Mouse (Mus musculus): ENCODE measurements around the gene Thumpd3. TPM values are rescaled to one million over a fixed set of nuclear protein-coding genes. Genes with fewer than 3 reads are reported as not detected.

The Thumpd3 gene
- 53.1 and 57.0 TPM in 2 replicates for polyA plus RNA-seq (2016; fragmentation: Nextera tagmentation; extraction: Ambion mirVana)

DNA sequence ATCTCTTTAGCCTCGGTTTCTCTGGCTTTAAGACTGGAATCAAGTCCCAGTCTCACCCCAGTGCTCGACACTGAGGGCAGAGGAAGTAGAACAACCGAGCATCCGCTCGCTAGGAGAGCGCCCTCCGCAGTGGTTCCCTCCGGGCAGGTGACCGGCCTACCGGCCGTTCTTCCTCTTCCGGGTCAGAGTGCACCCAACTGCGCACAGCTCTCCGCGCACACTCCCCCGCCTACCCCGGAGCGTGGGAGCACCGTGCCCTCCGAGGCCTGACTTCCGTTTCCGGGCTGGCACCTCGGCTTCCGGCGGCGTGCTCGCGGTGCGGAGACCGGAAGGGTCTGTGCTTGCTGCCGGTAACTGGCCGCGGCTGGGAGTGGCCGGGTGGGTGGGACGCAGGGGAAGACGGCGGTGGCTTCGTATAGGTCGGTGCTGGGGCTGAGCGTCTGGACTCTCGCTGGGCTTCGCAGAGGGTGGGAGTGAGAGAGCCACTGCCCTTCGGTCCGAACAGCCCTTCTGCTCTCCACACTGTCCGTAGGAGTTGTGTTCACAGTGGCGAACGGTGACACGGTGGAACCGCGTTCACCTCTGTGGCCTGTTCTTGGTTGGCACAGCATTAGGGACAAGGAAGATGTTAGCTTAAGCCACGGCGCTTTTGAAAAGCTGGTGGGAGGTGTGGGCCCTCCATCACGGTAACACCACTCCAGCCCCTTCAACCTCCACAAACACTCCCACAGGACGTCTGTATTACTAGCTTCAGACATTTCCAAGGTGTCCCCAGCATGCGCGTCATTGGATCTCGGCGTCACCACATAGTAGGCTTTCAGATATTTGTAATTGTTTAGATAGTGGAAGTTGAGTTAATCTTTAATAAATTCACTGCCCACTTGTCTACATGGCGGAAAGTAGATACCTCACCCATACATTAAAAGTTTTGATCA, at the start of gene Thumpd3:
Thumpd3 (plus strand) TSS at position 185 of the 935 bp plus-strand sequence.
- peak within 1 kb of the TSS; percentile 82 for H3K4me2 ChIP-seq
- H3K9ac ChIP-seq = peak within 1 kb of the TSS; percentile 83
- H3K9me3 ChIP-seq (replicated peaks) = no peaks in the 10 kb centered on the region
- ATAC-seq = peak; percentile 96
- peak within 1 kb of the TSS; percentile 78 for H3K4me3 ChIP-seq
- H3K27me3 ChIP-seq (replicated peaks) = no peaks in the 10 kb centered on the region
- H3K36me3 ChIP-seq = peaks cover 26% of the 10 kb centered on the region
- peaks cover 73% of the 10 kb centered on the region for H3K4me1 ChIP-seq
- WGBS (ENCODE audit: insufficient replicate concordance) = under 1% methylated on average over 59 of the region's 59 CpGs
- peak within 1 kb of the TSS; percentile 96 for H3K27ac ChIP-seq

DNA sequence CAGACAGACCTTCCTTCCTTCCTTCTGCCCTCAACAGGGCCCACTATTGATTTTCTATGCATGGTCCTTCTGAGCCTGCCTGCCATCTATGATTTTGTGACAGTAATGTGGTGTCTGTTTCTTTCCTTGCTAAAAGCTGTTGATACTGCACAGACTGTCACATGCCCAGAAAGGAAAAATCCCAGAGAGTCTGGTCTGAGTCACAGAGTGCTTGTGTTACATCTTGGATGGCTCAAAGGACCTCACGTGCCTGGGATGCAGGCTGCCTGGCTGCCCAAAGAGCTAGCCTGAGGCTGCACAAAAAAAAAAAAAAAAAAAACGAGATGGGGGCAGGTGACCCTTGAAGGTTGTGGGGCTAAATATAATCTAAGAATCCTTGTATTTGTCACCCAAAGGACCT, 46.8 kb upstream of the Thumpd3 start:
- Histone ChIP-seq H3K9me3 (replicated peaks) (no peaks in the 10 kb centered on the region), H3K27ac (no peak overlapping the region), H3K36me3 (no peaks in the 10 kb centered on the region), H3K4me3 (no peak overlapping the region), H3K9ac (no peak overlapping the region), H3K27me3 (replicated peaks) (0 out of 2 replicates have a peak, but pooled peaks cover 6% of the 10 kb centered on the region), H3K4me1 (no peaks in the 10 kb centered on the region), H3K4me2 (no peak overlapping the region)
- WGBS (ENCODE audit: insufficient replicate concordance) = 75% methylated on average over 1 of the region's 2 CpGs
- no peak for ATAC-seq

DNA sequence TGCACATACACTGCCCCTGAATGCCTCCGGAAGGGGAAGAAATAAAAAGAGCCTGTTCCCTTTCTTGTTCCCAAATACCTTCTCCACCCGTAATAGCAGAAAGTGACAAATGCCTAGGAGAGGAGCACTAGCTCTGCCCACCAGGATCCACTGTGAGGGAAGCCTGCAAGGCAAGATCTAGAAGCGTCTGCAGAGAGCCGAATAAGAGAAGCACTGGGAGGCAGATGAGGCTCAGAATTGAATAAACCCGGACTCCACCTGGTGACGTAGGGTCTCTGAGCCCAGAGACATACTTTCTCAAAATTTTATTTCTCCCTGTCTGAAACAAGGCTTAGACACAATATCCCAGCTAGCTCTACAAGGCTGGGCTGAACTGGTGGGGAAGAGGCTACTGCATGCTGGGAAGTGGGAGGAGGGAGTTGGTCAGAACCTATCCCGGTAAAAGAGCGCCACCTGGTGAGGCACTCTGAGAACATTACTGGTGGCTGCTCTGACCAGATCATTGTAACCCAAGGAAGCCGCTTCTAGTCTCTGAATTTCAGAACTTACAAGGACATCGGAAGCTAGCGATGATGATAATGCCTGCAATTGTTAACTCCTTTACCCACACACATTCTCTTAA, 45.2 kb upstream of the Thumpd3 start:
- no peaks in the 10 kb centered on the region for H3K4me1 ChIP-seq
- no peaks in the 10 kb centered on the region for H3K36me3 ChIP-seq
- WGBS (ENCODE audit: insufficient replicate concordance) = 26% methylated on average over 11 of the region's 11 CpGs
- no peaks in the 10 kb centered on the region for H3K9me3 ChIP-seq (replicated peaks)
- no peak overlapping the region for H3K9ac ChIP-seq
- no peak overlapping the region for H3K27ac ChIP-seq
- H3K27me3 ChIP-seq (replicated peaks) = 0 out of 2 replicates have a peak, but pooled peaks cover 6% of the 10 kb centered on the region
- H3K4me2 ChIP-seq = peak overlapping the region; percentile 14; the same call in 1 of the 2 replicates
- no peak overlapping the region for H3K4me3 ChIP-seq
- ATAC-seq = peak; percentile 59

DNA sequence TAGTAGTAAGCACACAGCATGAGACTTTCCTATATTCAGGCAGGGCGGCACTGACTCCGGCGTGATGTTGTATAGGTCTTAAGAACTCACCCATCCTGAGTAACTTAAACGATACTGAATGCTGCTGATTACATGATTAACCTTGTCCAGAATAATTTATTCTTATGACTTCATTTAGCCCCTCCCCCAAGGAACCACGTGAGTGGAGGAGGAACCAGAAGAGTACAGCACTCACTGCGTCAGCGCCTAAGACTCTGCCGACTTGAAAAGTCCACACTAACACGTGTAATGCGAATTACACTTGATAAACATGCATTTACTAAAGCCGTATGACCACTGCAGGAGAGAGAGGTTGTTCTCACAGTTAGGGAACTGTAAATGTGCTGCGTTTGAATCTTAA, 44.3 kb upstream of the Thumpd3 start:
- Histone ChIP-seq H3K4me2 (no peak overlapping the region), H3K9ac (no peak overlapping the region), H3K27ac (no peak overlapping the region), H3K4me1 (no peaks in the 10 kb centered on the region), H3K9me3 (replicated peaks) (no peaks in the 10 kb centered on the region), H3K4me3 (no peak overlapping the region), H3K36me3 (no peaks in the 10 kb centered on the region), H3K27me3 (replicated peaks) (0 out of 2 replicates have a peak, but pooled peaks cover 6% of the 10 kb centered on the region)
- WGBS (ENCODE audit: insufficient replicate concordance) = 49% methylated on average over 12 of the region's 12 CpGs
- no peak for ATAC-seq

DNA sequence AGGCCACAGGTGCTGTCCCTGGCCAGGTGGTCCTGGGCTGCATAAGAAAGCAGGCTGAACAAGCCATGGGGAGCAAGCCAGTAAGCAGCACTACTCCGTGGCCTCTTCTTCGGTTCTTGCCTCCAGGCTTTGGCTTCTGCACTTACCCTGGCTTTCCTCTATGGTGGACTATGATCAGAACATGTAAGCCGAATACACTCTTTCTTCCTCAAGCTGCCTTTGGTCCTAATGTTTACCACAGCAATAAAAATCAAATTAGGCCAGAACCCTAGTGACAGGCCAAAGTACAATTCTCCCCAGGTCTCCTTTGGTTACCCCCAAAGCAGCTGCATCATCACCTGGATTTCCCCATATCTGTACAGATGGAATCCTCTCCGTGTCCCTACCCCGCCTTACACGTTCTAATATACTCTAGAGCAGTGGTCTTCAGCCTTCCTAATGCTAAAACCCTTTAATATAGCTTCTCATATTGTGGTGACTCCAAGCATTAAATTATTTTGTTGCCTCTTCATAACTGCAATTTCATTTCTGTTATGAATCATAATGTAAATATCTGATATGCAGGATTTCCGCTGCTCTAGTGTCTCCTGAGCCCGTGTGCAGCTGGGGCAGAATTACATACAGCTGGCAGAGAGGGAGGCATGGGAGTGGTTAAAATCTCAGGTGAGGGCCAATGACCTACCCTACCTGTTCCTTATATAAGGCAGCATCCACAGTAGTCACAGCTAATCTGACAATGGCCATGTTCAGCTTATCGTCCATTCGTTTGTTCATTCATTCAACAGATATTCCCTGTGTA, 42.5 kb upstream of the Thumpd3 start:
- H3K4me2 ChIP-seq = no peak overlapping the region
- H3K27me3 ChIP-seq (replicated peaks) = no peaks in the 10 kb centered on the region
- H3K4me3 ChIP-seq = no peak overlapping the region
- no peaks in the 10 kb centered on the region for H3K9me3 ChIP-seq (replicated peaks)
- ATAC-seq = no peak
- no peak overlapping the region for H3K27ac ChIP-seq
- H3K4me1 ChIP-seq = no peaks in the 10 kb centered on the region
- no peak overlapping the region for H3K9ac ChIP-seq
- H3K36me3 ChIP-seq = no peaks in the 10 kb centered on the region
- WGBS (ENCODE audit: insufficient replicate concordance) = 73% methylated on average over 10 of the region's 10 CpGs

DNA sequence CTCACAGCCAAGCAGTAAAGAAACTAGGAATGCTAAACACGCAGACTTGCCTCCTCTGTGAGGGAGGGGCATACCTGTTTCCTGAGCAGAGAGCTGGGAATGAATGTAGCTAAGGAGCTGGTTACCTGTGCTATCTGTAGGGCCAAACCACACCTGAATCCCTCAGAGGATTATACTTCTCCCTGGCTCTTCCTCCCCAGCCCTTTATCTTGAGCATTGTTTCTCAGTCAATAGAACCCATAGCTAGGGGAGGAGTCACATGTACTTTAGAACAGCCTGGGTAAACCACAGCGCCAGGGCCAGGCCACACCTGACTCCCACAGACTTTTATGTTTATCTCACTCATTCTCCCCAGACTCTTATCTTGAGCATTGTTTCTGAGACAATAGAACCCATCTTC, 39.2 kb upstream of the Thumpd3 start:
- Histone ChIP-seq H3K4me2 (no peak overlapping the region), H3K27me3 (replicated peaks) (no peaks in the 10 kb centered on the region), H3K36me3 (no peaks in the 10 kb centered on the region), H3K9ac (no peak overlapping the region), H3K4me3 (no peak overlapping the region), H3K9me3 (replicated peaks) (no peaks in the 10 kb centered on the region), H3K4me1 (no peaks in the 10 kb centered on the region), H3K27ac (no peak overlapping the region)
- WGBS (ENCODE audit: insufficient replicate concordance) = 49% methylated on average over 2 of the region's 2 CpGs
- no peak for ATAC-seq

DNA sequence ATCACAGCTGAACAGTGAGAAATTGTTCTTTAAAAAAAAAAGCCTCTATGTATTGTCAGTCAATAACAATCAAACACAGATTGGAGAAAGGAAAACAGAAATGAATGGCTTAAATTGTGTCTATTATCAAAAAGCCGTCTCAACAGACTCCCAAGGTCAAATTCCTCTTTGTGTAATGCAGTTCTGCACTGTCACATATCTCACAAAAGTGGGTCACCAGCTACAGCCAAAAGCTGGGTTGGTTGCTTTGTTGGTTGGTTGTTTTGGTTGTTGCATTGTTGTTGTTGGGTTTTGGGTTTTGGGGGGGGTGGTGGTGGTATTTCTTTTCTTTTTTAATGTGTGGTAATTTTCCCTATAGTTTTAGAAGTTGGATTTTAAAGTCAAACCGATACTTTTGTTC, 34.1 kb upstream of the Thumpd3 start:
- H3K4me3 ChIP-seq = no peak overlapping the region

DNA sequence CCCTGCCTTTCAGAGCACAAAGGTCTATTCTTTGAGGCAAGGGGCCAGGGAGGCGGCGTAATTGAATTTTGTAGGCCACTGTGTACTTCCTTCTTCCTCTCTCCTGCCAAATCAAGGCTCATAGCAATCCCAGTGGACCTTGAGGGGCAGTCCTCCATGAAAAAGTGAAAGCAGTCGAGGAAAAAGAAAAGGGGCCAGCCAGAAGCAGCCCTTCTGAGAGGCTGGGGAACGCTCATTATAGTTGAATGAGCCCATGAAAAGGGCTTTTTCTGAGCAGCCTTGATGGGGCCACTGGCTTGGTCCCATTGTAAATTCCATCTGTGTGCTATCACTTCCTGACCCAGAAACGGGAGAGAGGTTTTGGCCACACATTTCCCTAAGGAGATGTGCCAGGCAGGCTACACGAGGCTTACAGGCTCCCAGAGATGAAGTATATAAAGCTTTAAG, 33.5 kb upstream of the Thumpd3 start:
- H3K9ac ChIP-seq = no peak overlapping the region
- 42% methylated on average over 6 of the region's 6 CpGs for WGBS (ENCODE audit: insufficient replicate concordance)
- no peak overlapping the region for H3K27ac ChIP-seq
- H3K4me3 ChIP-seq = no peak overlapping the region
- H3K4me2 ChIP-seq = no peak overlapping the region
- H3K9me3 ChIP-seq (replicated peaks) = no peaks in the 10 kb centered on the region
- no peaks in the 10 kb centered on the region; the same call in 1 of the 2 replicates for H3K27me3 ChIP-seq (replicated peaks)
- no peaks in the 10 kb centered on the region for H3K36me3 ChIP-seq
- H3K4me1 ChIP-seq = no peaks in the 10 kb centered on the region
- no peak for ATAC-seq

More for the DNA sequence above, 34.1 kb upstream of the Thumpd3 start:
- H3K27me3 ChIP-seq (replicated peaks) = no peaks in the 10 kb centered on the region; the same call in 1 of the 2 replicates
- no peaks in the 10 kb centered on the region for H3K9me3 ChIP-seq (replicated peaks)
- no peak overlapping the region for H3K4me2 ChIP-seq
- no peak overlapping the region for H3K27ac ChIP-seq
- H3K36me3 ChIP-seq = no peaks in the 10 kb centered on the region
- H3K4me1 ChIP-seq = no peaks in the 10 kb centered on the region
- WGBS (ENCODE audit: insufficient replicate concordance) = 72% methylated on average over 2 of the region's 2 CpGs
- no peak overlapping the region for H3K9ac ChIP-seq
- ATAC-seq = no peak

DNA sequence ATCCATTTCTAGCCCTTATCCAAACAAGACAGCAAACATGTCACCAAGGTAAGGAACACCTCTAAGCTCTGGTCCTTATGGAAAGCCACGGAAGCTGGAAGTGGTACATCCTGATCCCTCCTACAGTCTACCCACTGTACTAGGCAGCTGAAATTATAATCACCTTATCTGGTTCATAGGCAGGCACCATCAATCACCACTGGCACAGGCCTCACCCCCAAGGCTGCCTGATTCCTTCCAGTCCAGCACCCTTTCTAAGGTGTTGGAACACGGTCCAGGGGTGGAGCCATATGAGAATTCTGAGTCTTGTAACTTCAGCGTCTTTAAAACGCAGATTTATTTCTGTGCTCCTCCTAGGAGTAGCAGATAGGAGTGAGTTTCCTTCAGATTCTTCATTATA, 32.5 kb upstream of the Thumpd3 start:
- H3K9ac ChIP-seq = no peak overlapping the region
- ATAC-seq = no peak
- no peaks in the 10 kb centered on the region for H3K36me3 ChIP-seq
- no peak overlapping the region for H3K4me3 ChIP-seq
- 69% methylated on average over 4 of the region's 4 CpGs for WGBS (ENCODE audit: insufficient replicate concordance)
- H3K4me2 ChIP-seq = no peak overlapping the region
- H3K9me3 ChIP-seq (replicated peaks) = no peaks in the 10 kb centered on the region
- H3K27ac ChIP-seq = no peak overlapping the region
- no peaks in the 10 kb centered on the region; the same call in 1 of the 2 replicates for H3K27me3 ChIP-seq (replicated peaks)
- no peaks in the 10 kb centered on the region for H3K4me1 ChIP-seq

DNA sequence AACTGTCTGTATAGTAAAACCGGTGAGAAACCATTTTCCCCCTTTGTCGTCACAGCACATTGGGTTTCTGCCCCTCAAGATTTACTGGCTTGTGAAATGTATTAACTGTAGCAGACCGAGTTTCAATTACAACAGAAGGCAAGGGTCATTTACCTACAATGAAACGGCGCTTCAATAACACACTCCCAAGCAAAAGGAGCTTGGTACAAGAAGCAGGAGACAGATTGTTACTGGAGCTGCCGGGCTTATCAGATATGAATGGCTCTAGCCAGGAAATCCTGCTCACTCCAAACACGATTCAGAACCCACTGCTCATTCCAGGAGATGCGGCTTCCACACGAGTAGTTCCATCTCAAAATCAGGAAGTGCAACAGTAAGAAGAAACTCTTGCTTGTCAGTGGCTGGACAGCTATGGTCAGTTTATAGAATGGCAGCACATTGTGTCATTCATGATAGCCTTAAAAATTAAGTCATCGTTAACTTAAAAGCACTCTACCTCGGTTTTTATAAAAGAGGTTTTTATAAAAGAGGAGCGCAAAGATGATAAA, 28.5 kb upstream of the Thumpd3 start:
- Histone ChIP-seq H3K9me3 (replicated peaks) (no peaks in the 10 kb centered on the region), H3K27me3 (replicated peaks) (no peaks in the 10 kb centered on the region; the same call in 1 of the 2 replicates), H3K4me2 (no peak overlapping the region), H3K36me3 (no peaks in the 10 kb centered on the region), H3K9ac (no peak overlapping the region; the same call in 1 of the 2 replicates), H3K27ac (no peak overlapping the region), H3K4me1 (no peaks in the 10 kb centered on the region), H3K4me3 (no peak overlapping the region)
- 33% methylated on average over 12 of the region's 12 CpGs for WGBS (ENCODE audit: insufficient replicate concordance)
- ATAC-seq = no peak

DNA sequence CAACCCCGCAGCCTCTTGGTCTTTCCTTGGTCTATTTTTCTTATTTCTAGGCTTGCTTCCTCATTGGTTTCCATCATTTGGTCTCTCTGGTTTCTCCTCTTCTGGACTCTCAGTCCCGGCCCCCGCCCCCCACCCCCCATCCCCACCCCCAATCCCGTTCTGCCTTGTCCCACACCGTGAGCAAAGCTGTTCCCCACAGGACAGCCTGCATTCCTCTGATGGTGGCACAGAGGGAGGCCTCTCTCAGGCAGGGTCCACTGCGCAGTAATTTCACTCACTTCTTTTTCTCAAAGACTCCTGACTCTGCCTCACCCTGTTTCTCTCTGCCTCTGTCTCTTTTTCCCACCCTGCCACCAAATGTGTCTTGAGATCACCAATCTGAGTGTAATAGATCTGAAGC, 27.9 kb upstream of the Thumpd3 start:
- Histone ChIP-seq H3K9ac (no peak overlapping the region), H3K4me2 (no peak overlapping the region), H3K4me1 (no peaks in the 10 kb centered on the region), H3K4me3 (no peak overlapping the region), H3K27ac (no peak overlapping the region), H3K27me3 (replicated peaks) (no peaks in the 10 kb centered on the region; the same call in 1 of the 2 replicates), H3K9me3 (replicated peaks) (no peaks in the 10 kb centered on the region), H3K36me3 (no peaks in the 10 kb centered on the region)
- no peak for ATAC-seq
- 27% methylated on average over 6 of the region's 6 CpGs for WGBS (ENCODE audit: insufficient replicate concordance)

Measured in liver, embryonic 12.5 days (tissue).